Mouse (Mus musculus) heart, embryonic 10.5 days (tissue): ENCODE data around the gene Prepl. TPM values are rescaled to one million over a fixed set of nuclear protein-coding genes. Genes with fewer than 3 reads are reported as not detected.

ENCODE experiments used
- DNase-seq: peaks from one replicate; pipeline ENCODE4 v3.0.0-alpha.2; 2017; ENCODE audit warnings: low spot score
- H3K27ac ChIP-seq: fragments of 300-500 bp; sonication (generic); 2 replicates; pipeline ENCODE4 v1.5.1; 2016; ENCODE audit warnings: mild to moderate bottlenecking
- H3K27me3 ChIP-seq: fragments of 300-500 bp; sonication (generic); 2 replicates; pipeline ENCODE4 v1.6.1; 2016; ENCODE audit warnings: mild to moderate bottlenecking; ENCODE audit not compliant: poor library complexity, insufficient read depth, severe bottlenecking
- H3K36me3 ChIP-seq: fragments of 300-500 bp; sonication (generic); 2 replicates; pipeline ENCODE4 v1.6.1; 2016; ENCODE audit warnings: mild to moderate bottlenecking, moderate library complexity
- H3K4me1 ChIP-seq: fragments of 300-500 bp; sonication (generic); 2 replicates; pipeline ENCODE4 v1.6.1; 2016; ENCODE audit warnings: mild to moderate bottlenecking
- H3K4me3 ChIP-seq: fragments of 300-500 bp; sonication (generic); 2 replicates; pipeline ENCODE4 v1.5.1; 2016; ENCODE audit warnings: mild to moderate bottlenecking, moderate library complexity
- H3K9me3 ChIP-seq: fragments of 300-500 bp; sonication (generic); 2 replicates; pipeline ENCODE4 v1.6.1; 2016; ENCODE audit warnings: mild to moderate bottlenecking, moderate library complexity
- WGBS: fragments of 180-500 bp; shearing (Covaris S2); methylation state at CpG from one replicate; pipeline ENCODE4 v1.1.7; 2016; 5-methylcytosine and 5-hydroxymethylcytosine counted together
- polyA plus RNA-seq: library from polyadenylated mRNA; unstranded; fragments of >200 nt; fragmentation: Nextera tagmentation; extraction: Ambion mirVana; gene quantifications from 2 replicates; pipeline ENCODE4 v1.2.1, GENCODE M21; 2016

The Prepl gene
- polyA plus RNA-seq, 1 experiment from 2014 or later = 21.8 TPM

GRCm38 (mm10) chr17:85063560-85063959, 26.5 kb downstream of the Prepl start:
- no peak for DNase-seq

GRCm38 (mm10) chr17:85059136-85059535, 30.9 kb downstream of the Prepl start:
- Histone ChIP-seq H3K27ac (no peak overlapping the region), H3K4me1 (no peaks in the 10 kb centered on the region), H3K9me3 (no peaks in the 10 kb centered on the region), H3K4me3 (no peak overlapping the region), H3K27me3 (no peaks in the 10 kb centered on the region), H3K36me3 (peaks cover 12% of the 10 kb centered on the region; the same call in 1 of the 2 replicates)
- WGBS = 86% methylated on average over 6 of the region's 6 CpGs
- no peak for DNase-seq

More at GRCm38 (mm10) chr17:85063560-85063959, 26.5 kb downstream of the Prepl start:
- peaks cover 47% of the 10 kb centered on the region for H3K36me3 ChIP-seq
- H3K9me3 ChIP-seq = no peaks in the 10 kb centered on the region
- WGBS = 82% methylated on average over 7 of the region's 7 CpGs
- no peak overlapping the region for H3K27ac ChIP-seq
- H3K4me3 ChIP-seq = no peak overlapping the region
- H3K4me1 ChIP-seq = no peaks in the 10 kb centered on the region
- no peaks in the 10 kb centered on the region for H3K27me3 ChIP-seq

GRCm38 (mm10) chr17:85058276-85058675, 31.8 kb downstream of the Prepl start:
- DNase-seq = peak; percentile 9
- H3K9me3 ChIP-seq = no peaks in the 10 kb centered on the region
- peaks cover 3% of the 10 kb centered on the region; the same call in 1 of the 2 replicates for H3K36me3 ChIP-seq
- WGBS = 88% methylated on average over 7 of the region's 7 CpGs
- no peak overlapping the region for H3K4me3 ChIP-seq
- H3K27me3 ChIP-seq = no peaks in the 10 kb centered on the region
- H3K4me1 ChIP-seq = no peaks in the 10 kb centered on the region
- no peak overlapping the region for H3K27ac ChIP-seq

GRCm38 (mm10) chr17:85048379-85048778, 41.7 kb downstream of the Prepl start:
- DNase-seq = no peak
- Histone ChIP-seq H3K4me3 (no peak overlapping the region), H3K27me3 (no peaks in the 10 kb centered on the region), H3K36me3 (no peaks in the 10 kb centered on the region), H3K4me1 (0 out of 2 replicates have a peak, but pooled peaks cover 5% of the 10 kb centered on the region), H3K9me3 (no peaks in the 10 kb centered on the region), H3K27ac (no peak overlapping the region)
- WGBS = 91% methylated on average over 5 of the region's 5 CpGs

- Histone ChIP-seq H3K4me3 (no peak overlapping the region), H3K27me3 (no peaks in the 10 kb centered on the region), H3K36me3 (no peaks in the 10 kb centered on the region), H3K4me1 (no peaks in the 10 kb centered on the region), H3K9me3 (no peaks in the 10 kb centered on the region), H3K27ac (no peak overlapping the region)
- DNase-seq = no peak
- WGBS = 84% methylated on average over 12 of the region's 12 CpGs
Measured at GRCm38 (mm10) chr17:85045160-85045559, 44.9 kb downstream of the Prepl start.

- Histone ChIP-seq H3K4me1 (no peaks in the 10 kb centered on the region), H3K27me3 (no peaks in the 10 kb centered on the region), H3K36me3 (no peaks in the 10 kb centered on the region), H3K27ac (no peak overlapping the region), H3K4me3 (no peak overlapping the region), H3K9me3 (no peaks in the 10 kb centered on the region)
- no peak for DNase-seq
- 93% methylated on average over 5 of the region's 5 CpGs for WGBS
Measured at GRCm38 (mm10) chr17:85044466-85044865, 45.6 kb downstream of the Prepl start.

- 73% methylated on average over 6 of the region's 6 CpGs for WGBS
- Histone ChIP-seq H3K27me3 (no peaks in the 10 kb centered on the region), H3K4me1 (no peaks in the 10 kb centered on the region), H3K9me3 (no peaks in the 10 kb centered on the region), H3K27ac (no peak overlapping the region), H3K36me3 (no peaks in the 10 kb centered on the region), H3K4me3 (no peak overlapping the region)
- no peak for DNase-seq
Measured at GRCm38 (mm10) chr17:85043404-85043816, 46.6 kb downstream of the Prepl start.

GRCm38 (mm10) chr17:85042419-85042818, 47.6 kb downstream of the Prepl start:
- Histone ChIP-seq H3K9me3 (no peaks in the 10 kb centered on the region), H3K27ac (no peak overlapping the region), H3K36me3 (no peaks in the 10 kb centered on the region), H3K4me1 (no peaks in the 10 kb centered on the region), H3K27me3 (no peaks in the 10 kb centered on the region), H3K4me3 (no peak overlapping the region)
- DNase-seq = no peak
- 81% methylated on average over 6 of the region's 6 CpGs for WGBS

GRCm38 (mm10) chr17:85040913-85041312, 49.1 kb downstream of the Prepl start:
- no peak overlapping the region for H3K27ac ChIP-seq
- H3K4me1 ChIP-seq = no peaks in the 10 kb centered on the region
- no peaks in the 10 kb centered on the region for H3K9me3 ChIP-seq
- H3K4me3 ChIP-seq = no peak overlapping the region
- WGBS = 74% methylated on average over 7 of the region's 7 CpGs
- no peaks in the 10 kb centered on the region for H3K36me3 ChIP-seq
- H3K27me3 ChIP-seq = no peaks in the 10 kb centered on the region
- DNase-seq = no peak

GRCm38 (mm10) chr17:85038761-85039160, 51.3 kb downstream of the Prepl start:
- Histone ChIP-seq H3K27me3 (no peaks in the 10 kb centered on the region), H3K36me3 (no peaks in the 10 kb centered on the region), H3K27ac (no peak overlapping the region), H3K4me1 (peaks cover 5% of the 10 kb centered on the region; the same call in 1 of the 2 replicates), H3K9me3 (no peaks in the 10 kb centered on the region), H3K4me3 (no peak overlapping the region)
- no peak for DNase-seq
- 90% methylated on average over 5 of the region's 5 CpGs for WGBS

GRCm38 (mm10) chr17:85038311-85038710, 51.7 kb downstream of the Prepl start:
- no peak for DNase-seq
- no peaks in the 10 kb centered on the region for H3K9me3 ChIP-seq

GRCm38 (mm10) chr17:85037855-85038254, 52.2 kb downstream of the Prepl start:
- Histone ChIP-seq H3K27ac (no peak overlapping the region), H3K36me3 (no peaks in the 10 kb centered on the region), H3K4me3 (no peak overlapping the region), H3K9me3 (no peaks in the 10 kb centered on the region), H3K27me3 (no peaks in the 10 kb centered on the region), H3K4me1 (peaks cover 5% of the 10 kb centered on the region; the same call in 1 of the 2 replicates)
- WGBS = 75% methylated on average over 5 of the region's 5 CpGs
- no peak for DNase-seq

More at GRCm38 (mm10) chr17:85038311-85038710, 51.7 kb downstream of the Prepl start:
- H3K27me3 ChIP-seq = no peaks in the 10 kb centered on the region
- H3K4me1 ChIP-seq = peaks cover 5% of the 10 kb centered on the region; the same call in 1 of the 2 replicates
- 76% methylated on average over 4 of the region's 4 CpGs for WGBS
- no peaks in the 10 kb centered on the region for H3K36me3 ChIP-seq
- no peak overlapping the region for H3K4me3 ChIP-seq
- no peak overlapping the region for H3K27ac ChIP-seq

GRCm38 (mm10) chr17:85034068-85034467, 56.0 kb downstream of the Prepl start:
- Histone ChIP-seq H3K4me1 (peaks cover 11% of the 10 kb centered on the region; the same call in 1 of the 2 replicates), H3K4me3 (no peak overlapping the region), H3K27ac (no peak overlapping the region), H3K36me3 (no peaks in the 10 kb centered on the region), H3K27me3 (no peaks in the 10 kb centered on the region), H3K9me3 (no peaks in the 10 kb centered on the region)
- DNase-seq = no peak
- WGBS = 61% methylated on average over 11 of the region's 11 CpGs

GRCm38 (mm10) chr17:85033087-85033486, 57.0 kb downstream of the Prepl start:
- WGBS = 81% methylated on average over 3 of the region's 3 CpGs
- H3K27ac ChIP-seq = no peak overlapping the region

More at GRCm38 (mm10) chr17:85033087-85033486, 57.0 kb downstream of the Prepl start:
- H3K36me3 ChIP-seq = no peaks in the 10 kb centered on the region
- no peaks in the 10 kb centered on the region for H3K9me3 ChIP-seq
- DNase-seq = no peak
- peaks cover 11% of the 10 kb centered on the region; the same call in 1 of the 2 replicates for H3K4me1 ChIP-seq
- H3K27me3 ChIP-seq = no peaks in the 10 kb centered on the region
- H3K4me3 ChIP-seq = no peak overlapping the region
